Mouse (Mus musculus) cerebellum, postnatal 10 days (tissue): Measurements from ENCODE around the gene Paqr7.
"Not testable (repeated sequence)": the region's sequence is repeated elsewhere in the genome, so short reads cannot be mapped to it uniquely, and the experiment has no call there.

Experiments used
- DNase-seq, 2 experiments: peaks; one replicate each; pipeline ENCODE4 v3.0.0; 2021; ENCODE audit warnings: mixed read lengths in 2 of 2

Paqr7 gene

GRCm38 (mm10) chr4:134473764-134474163 lies 22.7 kb upstream of the Paqr7 start:
- peak in 1 of 2 experiments; percentile 5 for DNase-seq

GRCm38 (mm10) chr4:134474240-134474639 lies 22.3 kb upstream of the Paqr7 start:
- DNase-seq = peak in 1 of 2 experiments; percentile 34

- peak in 1 of 2 experiments; percentile 51 for DNase-seq
Observed at GRCm38 (mm10) chr4:134476899-134477298, 19.6 kb upstream of the Paqr7 start.

- DNase-seq = peak; percentile 97 to 99
Observed at GRCm38 (mm10) chr4:134478031-134478430, 18.5 kb upstream of the Paqr7 start.

GRCm38 (mm10) chr4:134479839-134480238 lies 16.7 kb upstream of the Paqr7 start:
- no peak for DNase-seq

GRCm38 (mm10) chr4:134480864-134481263 lies 15.6 kb upstream of the Paqr7 start:
- DNase-seq = peak; percentile 90 to 92

- DNase-seq = no peak
Observed at GRCm38 (mm10) chr4:134481270-134481669, 15.2 kb upstream of the Paqr7 start.

- DNase-seq = no peak
Observed at GRCm38 (mm10) chr4:134482442-134482841, 14.1 kb upstream of the Paqr7 start.

- no peak for DNase-seq
Observed at GRCm38 (mm10) chr4:134483078-134483688, 13.3 kb upstream of the Paqr7 start.

- peak in 1 of 2 experiments; percentile 41 for DNase-seq
Observed at GRCm38 (mm10) chr4:134483696-134484095, 12.8 kb upstream of the Paqr7 start.

- no peak for DNase-seq
Observed at GRCm38 (mm10) chr4:134484231-134484630, 12.3 kb upstream of the Paqr7 start.

GRCm38 (mm10) chr4:134485151-134485900 lies 11.2 kb upstream of the Paqr7 start:
- DNase-seq = no peak

GRCm38 (mm10) chr4:134488211-134488610 lies 8.3 kb upstream of the Paqr7 start:
- DNase-seq = no peak

GRCm38 (mm10) chr4:134489986-134490665 lies 6.4 kb upstream of the Paqr7 start:
- no peak for DNase-seq

GRCm38 (mm10) chr4:134491716-134492115 lies 4.8 kb upstream of the Paqr7 start:
- no peak for DNase-seq

- DNase-seq = not testable (repeated sequence)
Observed at GRCm38 (mm10) chr4:134494161-134494560, 2.3 kb upstream of the Paqr7 start.

GRCm38 (mm10) chr4:134494780-134495545 lies 1.5 kb upstream of the Paqr7 start:
- DNase-seq = peak in 1 of 2 experiments; percentile 50

GRCm38 (mm10) chr4:134495546-134495923 lies 962 bp upstream of the Paqr7 start:
- DNase-seq = no peak

GRCm38 (mm10) chr4:134497223-134497622 lies 726 bp downstream of the Paqr7 start:
- DNase-seq = no peak

- no peak for DNase-seq
Observed at GRCm38 (mm10) chr4:134497986-134498731, 1.7 kb downstream of the Paqr7 start.

- not testable (repeated sequence) for DNase-seq
Observed at GRCm38 (mm10) chr4:134498983-134499382, 2.5 kb downstream of the Paqr7 start.

- no peak for DNase-seq
Observed at GRCm38 (mm10) chr4:134501095-134501494, 4.6 kb downstream of the Paqr7 start.
